Mouse (Mus musculus) cortical plate, adult 2 months (tissue): ENCODE measurements around the gene Gapdh.

ENCODE experiments used
- CTCF ChIP-seq: fragments of 200-500 bp; IDR thresholded peaks from 2 replicates; pipeline ENCODE4 v1.5.1; 2011; ENCODE audit warnings: mild to moderate bottlenecking, control low read depth, low read length; ENCODE audit not compliant: insufficient read depth; ENCODE audit errors: extremely low read depth
- POLR2A ChIP-seq: fragments of 200-500 bp; IDR thresholded peaks from 2 replicates; pipeline ENCODE4 v1.6.1; 2011; ENCODE audit warnings: mild to moderate bottlenecking, low read length, control low read depth; ENCODE audit not compliant: insufficient read depth; ENCODE audit errors: extremely low read depth

DNA sequence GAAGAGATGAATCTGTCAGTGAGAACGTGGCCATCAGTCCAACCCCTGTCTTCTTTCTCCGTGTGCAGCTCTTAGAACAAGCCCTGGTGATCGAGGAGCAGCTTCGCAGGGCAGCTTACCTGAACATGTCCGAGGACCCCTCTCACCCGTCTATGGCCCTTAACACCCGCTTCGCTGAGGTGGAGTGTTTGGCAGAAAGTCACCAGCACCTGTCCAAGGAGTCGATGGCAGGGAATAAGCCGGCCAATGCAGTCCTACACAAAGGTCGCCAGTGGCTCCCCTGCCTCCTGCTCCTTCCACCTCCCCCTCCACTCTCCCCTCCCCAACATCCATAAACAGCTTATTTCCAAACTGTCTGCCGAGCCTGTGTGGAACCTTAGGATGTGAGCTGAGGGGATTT, 37.5 kb downstream of the Gapdh start:
- TF ChIP-seq POLR2A (no peak), CTCF (no peak)
